Mouse (Mus musculus) neural tube, embryonic 13.5 days (tissue): ENCODE data around the gene Prr12. TPM values are rescaled to one million over a fixed set of nuclear protein-coding genes. Genes with fewer than 3 reads are reported as not detected.

Experiments used
- ATAC-seq: fragments of 200-750 bp; cut with Nextera tagmentation; 2 replicates; pipeline ENCODE4 v1.8.0; 2017; ENCODE audit warnings: low read depth, mild to moderate bottlenecking, moderate TSS enrichment, moderate library complexity
- H3K27ac ChIP-seq: fragments of 300-500 bp; sonication (generic); replicated peaks from 2 replicates; pipeline ENCODE4 v1.5.1; 2015; ENCODE audit warnings: moderate library complexity, mild to moderate bottlenecking, inconsistent platforms
- H3K27me3 ChIP-seq: fragments of 300-500 bp; sonication (generic); 2 replicates; pipeline ENCODE4 v1.6.1; 2015; ENCODE audit warnings: mild to moderate bottlenecking, inconsistent platforms
- H3K36me3 ChIP-seq: fragments of 300-500 bp; sonication (generic); 2 replicates; pipeline ENCODE4 v1.6.1; 2015; ENCODE audit warnings: mild to moderate bottlenecking, inconsistent platforms
- H3K4me1 ChIP-seq: fragments of 300-500 bp; sonication (generic); replicated peaks from 2 replicates; pipeline ENCODE4 v1.6.1; 2015; ENCODE audit warnings: inconsistent platforms
- H3K4me2 ChIP-seq: fragments of 300-500 bp; sonication (generic); 2 replicates; pipeline ENCODE4 v1.6.1; 2015; ENCODE audit warnings: inconsistent platforms, mild to moderate bottlenecking, moderate library complexity
- H3K4me3 ChIP-seq: fragments of 300-500 bp; sonication (generic); 2 replicates; pipeline ENCODE4 v1.5.1; 2015; ENCODE audit warnings: mild to moderate bottlenecking, inconsistent platforms
- H3K9ac ChIP-seq: fragments of 300-500 bp; sonication (generic); 2 replicates; pipeline ENCODE4 v1.6.1; 2015; ENCODE audit warnings: moderate library complexity, mild to moderate bottlenecking, inconsistent platforms
- H3K9me3 ChIP-seq: fragments of 300-500 bp; sonication (generic); 2 replicates; pipeline ENCODE4 v1.6.1; 2016; ENCODE audit warnings: inconsistent platforms
- WGBS: fragments of 180-500 bp; shearing (Covaris S2); methylation state at CpG from one replicate; pipeline ENCODE4 v1.1.7; 2015; 5-methylcytosine and 5-hydroxymethylcytosine counted together
- polyA plus RNA-seq: library from polyadenylated mRNA; unstranded; fragments of >200 nt; fragmentation: Nextera tagmentation; extraction: Ambion mirVana; gene quantifications from 2 replicates; pipeline ENCODE4 v1.2.1, GENCODE M21; 2015

The Prr12 gene
- polyA plus RNA-seq, 1 experiment from 2014 or later = 12.3 TPM

DNA sequence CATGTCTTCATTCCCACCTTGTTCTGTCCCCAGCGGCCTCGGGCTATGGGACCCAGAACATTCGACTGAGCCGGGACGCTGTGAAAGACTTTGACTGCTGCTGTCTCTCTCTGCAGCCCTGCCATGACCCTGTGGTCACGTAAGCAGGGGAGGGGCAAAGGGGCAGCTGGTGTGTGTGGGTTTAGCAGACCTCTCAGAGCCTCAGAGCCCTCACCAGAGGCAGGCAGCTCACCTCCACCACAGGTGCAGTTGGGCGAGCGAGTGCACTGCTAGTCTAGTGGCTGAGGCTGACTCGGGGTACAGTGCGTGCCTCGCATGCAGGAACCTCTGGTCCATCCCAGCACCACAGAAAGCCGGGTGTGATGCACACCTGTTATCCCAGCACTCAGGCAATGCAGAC is 21.3 kb upstream of the Prr12 start:
- Histone ChIP-seq H3K36me3 (peaks cover 41% of the 10 kb centered on the region), H3K9ac (no peak overlapping the region), H3K27ac (no peak overlapping the region), H3K9me3 (no peaks in the 10 kb centered on the region), H3K27me3 (no peaks in the 10 kb centered on the region), H3K4me2 (no peak overlapping the region), H3K4me3 (no peak overlapping the region), H3K4me1 (no peaks in the 10 kb centered on the region)
- WGBS = 90% methylated on average over 12 of the region's 12 CpGs
- ATAC-seq = no peak

GRCm38 (mm10) chr7:45073171-45073707 is 20.6 kb upstream of the Prr12 start:
- Histone ChIP-seq H3K4me3 (no peak overlapping the region), H3K27ac (no peak overlapping the region), H3K36me3 (peaks cover 41% of the 10 kb centered on the region), H3K9ac (no peak overlapping the region), H3K4me1 (no peaks in the 10 kb centered on the region), H3K4me2 (no peak overlapping the region), H3K9me3 (no peaks in the 10 kb centered on the region), H3K27me3 (no peaks in the 10 kb centered on the region)
- 77% methylated on average over 7 of the region's 7 CpGs for WGBS
- ATAC-seq = no peak

DNA sequence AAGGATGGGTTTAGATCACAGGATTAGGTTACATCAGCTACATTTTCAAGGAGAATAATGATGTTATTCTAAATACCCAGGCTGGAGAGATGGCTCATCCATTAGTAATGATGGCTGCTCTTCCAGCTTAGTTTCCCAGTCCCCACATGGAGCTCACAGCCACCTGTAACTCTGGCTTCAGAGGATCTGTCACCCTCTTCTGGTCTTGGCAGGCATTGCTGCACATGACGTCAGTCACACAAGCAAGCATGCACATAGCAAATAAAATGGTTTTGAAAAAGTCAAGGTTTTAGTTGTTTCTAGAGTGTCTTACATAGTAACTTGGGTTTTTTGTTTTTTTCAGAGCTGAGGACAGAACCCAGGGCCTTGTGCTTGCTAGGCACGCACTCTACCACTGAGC is 19.5 kb upstream of the Prr12 start:
- peaks cover 34% of the 10 kb centered on the region for H3K36me3 ChIP-seq
- 83% methylated on average over 2 of the region's 2 CpGs for WGBS
- H3K4me3 ChIP-seq = no peak overlapping the region
- no peak overlapping the region for H3K4me2 ChIP-seq
- H3K27me3 ChIP-seq = no peaks in the 10 kb centered on the region
- no peaks in the 10 kb centered on the region for H3K9me3 ChIP-seq
- no peak overlapping the region for H3K9ac ChIP-seq
- H3K4me1 ChIP-seq = no peaks in the 10 kb centered on the region
- H3K27ac ChIP-seq = no peak overlapping the region
- ATAC-seq = no peak

DNA sequence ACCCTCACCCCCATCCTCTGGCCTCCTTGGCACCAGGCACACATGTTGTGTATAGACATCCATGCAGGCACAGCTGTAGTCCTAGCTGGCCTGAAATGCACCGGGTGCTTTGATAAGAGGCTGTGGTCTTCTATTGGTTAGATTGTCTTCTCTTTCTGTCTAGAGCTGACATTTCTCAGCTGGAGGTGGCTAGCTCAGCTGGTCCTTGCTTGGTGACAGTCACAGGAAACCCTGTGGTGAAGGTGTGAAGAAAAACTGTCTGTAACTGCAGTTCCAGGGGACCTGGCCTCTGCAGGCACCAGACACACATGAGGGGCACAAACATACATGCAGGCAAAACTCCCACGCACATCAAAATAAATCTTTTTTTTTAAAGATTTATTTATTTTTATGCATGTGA is 17.0 kb upstream of the Prr12 start:
- H3K4me1 ChIP-seq = no peaks in the 10 kb centered on the region
- no peaks in the 10 kb centered on the region for H3K27me3 ChIP-seq
- H3K9ac ChIP-seq = no peak overlapping the region
- no peaks in the 10 kb centered on the region for H3K9me3 ChIP-seq
- peaks cover 8% of the 10 kb centered on the region for H3K36me3 ChIP-seq
- no peak overlapping the region for H3K27ac ChIP-seq
- H3K4me2 ChIP-seq = no peak overlapping the region
- WGBS = 92% methylated on average over 2 of the region's 2 CpGs
- ATAC-seq = no peak
- H3K4me3 ChIP-seq = no peak overlapping the region

DNA sequence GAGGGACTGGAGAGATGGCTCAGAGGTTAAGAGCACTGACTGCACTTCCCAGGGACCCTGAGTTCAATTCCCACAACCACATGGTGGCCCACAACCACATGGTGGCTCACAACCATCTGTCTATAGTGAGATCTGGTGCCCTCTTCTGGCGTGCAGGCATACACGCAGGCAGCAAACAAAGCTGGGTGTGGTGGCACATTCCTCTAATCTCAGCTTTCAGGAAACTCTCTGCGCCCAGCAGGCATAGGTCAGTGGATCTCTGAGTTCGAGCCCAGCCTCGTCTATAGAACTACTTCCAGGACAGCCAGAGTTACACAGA is 15.3 kb upstream of the Prr12 start:
- H3K4me2 ChIP-seq = no peak overlapping the region
- no peaks in the 10 kb centered on the region for H3K27me3 ChIP-seq
- H3K36me3 ChIP-seq = no peaks in the 10 kb centered on the region
- 31% methylated on average over 5 of the region's 5 CpGs for WGBS
- H3K4me3 ChIP-seq = no peak overlapping the region
- no peak overlapping the region for H3K9ac ChIP-seq
- ATAC-seq = no peak
- H3K27ac ChIP-seq = no peak overlapping the region
- H3K4me1 ChIP-seq = peaks cover 14% of the 10 kb centered on the region
- no peaks in the 10 kb centered on the region for H3K9me3 ChIP-seq

DNA sequence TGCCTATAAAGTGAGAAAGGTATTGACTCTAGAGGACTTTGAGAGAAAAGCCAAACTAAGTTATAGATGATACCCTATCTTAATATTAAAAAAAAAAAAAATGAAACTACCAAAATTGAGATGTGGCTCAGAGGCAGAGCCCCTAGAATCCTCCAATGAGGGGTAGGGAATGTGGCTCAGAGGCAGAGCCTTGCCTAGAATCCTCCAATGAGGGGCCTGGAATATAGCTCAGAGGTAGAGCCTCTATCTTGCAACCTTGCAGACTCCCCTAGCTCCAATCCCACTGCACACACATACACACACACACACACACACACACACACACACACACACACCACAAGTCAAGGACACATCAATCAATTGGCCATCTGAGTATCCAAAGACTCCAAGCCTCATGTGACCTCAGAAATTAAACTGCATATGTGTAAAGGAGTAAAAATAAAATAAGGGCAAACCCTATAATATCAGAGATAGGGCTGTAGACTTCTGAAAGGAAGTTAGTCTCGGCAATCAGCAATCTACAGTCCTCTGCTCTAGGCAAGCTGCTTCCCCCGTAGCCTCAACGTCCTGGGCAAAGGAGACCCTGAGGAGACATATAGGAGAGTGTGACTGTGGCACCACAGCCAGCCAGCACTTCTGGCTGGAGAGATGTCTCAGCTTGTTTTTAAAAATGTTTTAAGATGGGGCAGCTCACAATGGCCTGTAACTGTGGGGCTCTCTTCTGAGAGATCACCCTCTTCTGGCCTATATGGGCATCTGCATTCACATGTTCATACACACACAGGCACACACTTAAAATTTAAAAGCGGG is 14.7 kb upstream of the Prr12 start:
- no peak overlapping the region for H3K4me3 ChIP-seq
- ATAC-seq = no peak
- no peak overlapping the region for H3K9ac ChIP-seq
- H3K9me3 ChIP-seq = no peaks in the 10 kb centered on the region
- no peaks in the 10 kb centered on the region for H3K36me3 ChIP-seq
- H3K27ac ChIP-seq = no peak overlapping the region
- H3K4me1 ChIP-seq = peaks cover 15% of the 10 kb centered on the region
- WGBS = 67% methylated on average over 4 of the region's 4 CpGs
- H3K4me2 ChIP-seq = no peak overlapping the region
- no peaks in the 10 kb centered on the region for H3K27me3 ChIP-seq

GRCm38 (mm10) chr7:45062239-45062835 is 9.7 kb upstream of the Prr12 start, which contains the start of the genes Nosip and Prrg2:
Gene Nosip, plus strand, starts transcription at chr7:45062429.
Gene Prrg2, minus strand, starts transcription at chr7:45062677.
- Histone ChIP-seq H3K4me3 (peak within 1 kb of the TSS; percentile 66), H3K27ac (peak within 1 kb of the TSS; percentile 93), H3K4me1 (peaks cover 38% of the 10 kb centered on the region), H3K36me3 (no peaks in the 10 kb centered on the region), H3K27me3 (no peaks in the 10 kb centered on the region), H3K4me2 (peak within 1 kb of the TSS; percentile 62), H3K9ac (peak within 1 kb of the TSS; percentile 76), H3K9me3 (no peaks in the 10 kb centered on the region)
- WGBS = 1% methylated on average over 31 of the region's 31 CpGs
- peak; percentile 90 for ATAC-seq

GRCm38 (mm10) chr7:45061532-45062075 is 8.9 kb upstream of the Prr12 start:
- Histone ChIP-seq H3K9ac (peak overlapping the region; percentile 76), H3K27me3 (no peaks in the 10 kb centered on the region)
- WGBS = 16% methylated on average over 11 of the region's 11 CpGs

GRCm38 (mm10) chr7:45060632-45061122 is 8.0 kb upstream of the Prr12 start:
- H3K4me3 ChIP-seq = no peak overlapping the region
- no peaks in the 10 kb centered on the region for H3K27me3 ChIP-seq
- peaks cover 38% of the 10 kb centered on the region for H3K4me1 ChIP-seq
- H3K9me3 ChIP-seq = no peaks in the 10 kb centered on the region
- 94% methylated on average over 6 of the region's 6 CpGs for WGBS
- H3K9ac ChIP-seq = no peak overlapping the region
- H3K27ac ChIP-seq = no peak overlapping the region
- no peak for ATAC-seq
- 0 out of 2 replicates have a peak overlapping the region, but pooled peaks have one; percentile 62 for H3K4me2 ChIP-seq
- H3K36me3 ChIP-seq = no peaks in the 10 kb centered on the region

More at GRCm38 (mm10) chr7:45061532-45062075, 8.9 kb upstream of the Prr12 start:
- Histone ChIP-seq H3K4me1 (peaks cover 38% of the 10 kb centered on the region), H3K4me3 (peak overlapping the region; percentile 66), H3K4me2 (peak overlapping the region; percentile 62), H3K36me3 (no peaks in the 10 kb centered on the region), H3K9me3 (no peaks in the 10 kb centered on the region), H3K27ac (peak overlapping the region; percentile 93)
- peak; percentile 7; the same call in 1 of the 2 replicates for ATAC-seq

GRCm38 (mm10) chr7:45058607-45059571 is 6.2 kb upstream of the Prr12 start:
- Histone ChIP-seq H3K9ac (peak overlapping the region; percentile 43; the same call in 1 of the 2 replicates), H3K27me3 (no peaks in the 10 kb centered on the region), H3K27ac (peak overlapping the region; percentile 67), H3K9me3 (no peaks in the 10 kb centered on the region), H3K4me3 (no peak overlapping the region), H3K4me2 (no peak overlapping the region), H3K4me1 (peaks cover 33% of the 10 kb centered on the region), H3K36me3 (no peaks in the 10 kb centered on the region)
- no peak for ATAC-seq
- WGBS = 79% methylated on average over 10 of the region's 10 CpGs

- no peaks in the 10 kb centered on the region for H3K27me3 ChIP-seq
- no peaks in the 10 kb centered on the region for H3K9me3 ChIP-seq
- H3K27ac ChIP-seq = no peak overlapping the region
- peaks cover 28% of the 10 kb centered on the region for H3K4me1 ChIP-seq
- no peaks in the 10 kb centered on the region for H3K36me3 ChIP-seq
- no peak overlapping the region for H3K9ac ChIP-seq
- ATAC-seq = no peak
- H3K4me3 ChIP-seq = no peak overlapping the region
- H3K4me2 ChIP-seq = no peak overlapping the region
These were observed 4.3 kb upstream of the Prr12 start for GRCm38 (mm10) chr7:45056972-45057348.
